Mouse (Mus musculus) heart, adult 2 months (tissue): ENCODE measurements around the gene Cpne4. TPM values are rescaled to one million over a fixed set of nuclear protein-coding genes. Genes with fewer than 3 reads are reported as not detected.

ENCODE experiments used
- DNase-seq, 2 experiments: peaks; one replicate each; pipeline ENCODE4 v3.0.0; 2021
- H3K27ac ChIP-seq: fragments of 200-600 bp; 2 replicates; pipeline ENCODE4 v1.8.1; 2022
- H3K27me3 ChIP-seq: fragments of 200-500 bp; 2 replicates; pipeline ENCODE4 v1.6.1; 2012; ENCODE audit warnings: mild to moderate bottlenecking, low read length, inconsistent platforms, mixed read lengths; ENCODE audit not compliant: control insufficient read depth, insufficient read depth
- H3K36me3 ChIP-seq: fragments of 200-500 bp; 2 replicates; pipeline ENCODE4 v1.6.1; 2012; ENCODE audit warnings: low read length, inconsistent platforms; ENCODE audit not compliant: control insufficient read depth, insufficient read depth
- H3K4me1 ChIP-seq: fragments of 200-500 bp; 2 replicates; pipeline ENCODE4 v1.6.1; 2011; ENCODE audit warnings: low read length; ENCODE audit not compliant: control insufficient read depth, insufficient read depth
- H3K4me3 ChIP-seq: fragments of 200-600 bp; 2 replicates; pipeline ENCODE4 v1.8.1; 2022
- H3K79me2 ChIP-seq: fragments of 200-500 bp; replicated peaks from 2 replicates; pipeline ENCODE4 v1.6.1; 2012; ENCODE audit warnings: mild to moderate bottlenecking, inconsistent platforms, low read length, moderate library complexity, mixed read lengths; ENCODE audit not compliant: control insufficient read depth, insufficient read depth
- H3K9ac ChIP-seq: fragments of 200-500 bp; 2 replicates; pipeline ENCODE4 v1.6.1; 2012; ENCODE audit warnings: low read depth, mild to moderate bottlenecking, control low read depth, inconsistent platforms, low read length, mixed read lengths
- CTCF ChIP-seq: fragments of 200-600 bp; IDR thresholded peaks from 2 replicates; pipeline ENCODE4 v1.8.1; 2022; ENCODE audit warnings: antibody characterized with exemption, mild to moderate bottlenecking, moderate library complexity
- EP300 ChIP-seq: fragments of 200-500 bp; IDR thresholded peaks from 2 replicates; pipeline ENCODE4 v1.6.1; 2011; ENCODE audit warnings: low read depth, low read length, control low read depth; ENCODE audit not compliant: insufficient read depth
- POLR2A ChIP-seq: fragments of 200-500 bp; IDR thresholded peaks from 2 replicates; pipeline ENCODE4 v1.6.1; 2011; ENCODE audit warnings: mild to moderate bottlenecking, low read depth, low read length, control low read depth; ENCODE audit not compliant: insufficient read depth
- WGBS: fragments of 180-500 bp; shearing (Covaris S2); methylation state at CpG from one replicate; pipeline ENCODE4 v1.1.7; 2018; 5-methylcytosine and 5-hydroxymethylcytosine counted together
- intact Hi-C: fragments of 180-260 bp; cut with DNase I; formaldehyde crosslinking; loops from one replicate; pipeline ENCODE4 v1.15.1; 2025
- polyA plus RNA-seq: library from polyadenylated mRNA; depleted of rRNA; stranded (reverse); fragments of >200 nt; gene quantifications from 2 replicates; pipeline ENCODE4 v1.2.3, GENCODE M21; 2012
- total RNA-seq, 2 experiments: library from RNA; stranded (reverse); gene quantifications; 2 replicates each; pipeline ENCODE4 v1.2.3; 2021

The Cpne4 gene
- total and polyA plus RNA-seq, 3 experiments, result 0.08 TPM; not detected in 1

DNA sequence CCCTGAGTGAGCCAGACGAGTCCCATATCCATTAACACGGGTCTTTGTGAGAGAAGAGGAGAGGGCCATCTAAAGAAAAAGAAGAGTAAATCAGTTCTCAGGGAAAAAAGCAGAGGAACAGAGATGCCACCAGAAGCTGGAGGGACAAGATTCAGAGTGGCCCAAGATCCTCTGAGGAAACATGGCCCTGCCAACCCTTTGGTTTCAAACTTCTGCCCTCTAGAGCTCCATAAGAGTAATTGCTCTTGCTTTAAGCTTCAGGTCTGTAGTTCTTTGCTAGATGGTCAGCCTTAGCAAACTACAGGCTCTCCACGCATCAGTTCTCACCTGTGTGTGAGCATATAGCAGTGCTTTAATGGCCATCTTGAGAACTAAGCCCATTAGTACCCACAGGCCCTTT, 343.4 kb downstream of the Cpne4 start:
- Histone ChIP-seq H3K36me3 (no peaks in the 10 kb centered on the region), H3K27ac (no peak overlapping the region), H3K4me3 (no peak overlapping the region), H3K79me2 (no peaks in the 10 kb centered on the region), H3K27me3 (no peaks in the 10 kb centered on the region), H3K4me1 (no peaks in the 10 kb centered on the region), H3K9ac (no peak overlapping the region)
- no peak for TF ChIP-seq CTCF
- no peak for TF ChIP-seq POLR2A
- no peak for TF ChIP-seq EP300
- intact Hi-C loops, result no loop called here
- 68% methylated on average over 3 of the region's 3 CpGs for WGBS
- DNase-seq, result no peak

DNA sequence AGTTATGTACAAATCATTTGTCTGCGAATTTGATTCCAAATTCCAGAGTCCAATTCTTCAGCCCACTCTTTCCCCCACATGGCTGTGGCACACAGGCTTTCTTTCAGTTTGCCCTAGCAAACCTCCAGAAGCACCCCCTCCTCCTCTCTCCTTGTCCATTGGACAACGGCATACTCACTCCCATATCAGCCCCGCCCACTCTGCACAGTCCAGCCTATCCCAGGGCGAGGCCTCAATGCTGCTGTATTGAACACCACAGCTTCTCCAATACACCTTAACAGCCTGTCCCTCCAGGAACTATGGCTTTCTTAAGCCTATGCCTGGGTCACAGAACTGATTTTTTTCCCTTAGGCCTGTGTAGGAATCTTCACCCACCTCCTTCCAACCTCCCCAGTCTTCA, 348.3 kb downstream of the Cpne4 start:
- Histone ChIP-seq H3K4me1 (no peaks in the 10 kb centered on the region), H3K79me2 (no peaks in the 10 kb centered on the region), H3K9ac (no peak overlapping the region), H3K4me3 (no peak overlapping the region), H3K36me3 (no peaks in the 10 kb centered on the region), H3K27me3 (no peaks in the 10 kb centered on the region), H3K27ac (no peak overlapping the region)
- DNase-seq, result no peak
- 76% methylated on average over 4 of the region's 4 CpGs for WGBS
- TF ChIP-seq POLR2A (no peak), EP300 (no peak), CTCF (no peak)
- intact Hi-C loops, result no loop called here

DNA sequence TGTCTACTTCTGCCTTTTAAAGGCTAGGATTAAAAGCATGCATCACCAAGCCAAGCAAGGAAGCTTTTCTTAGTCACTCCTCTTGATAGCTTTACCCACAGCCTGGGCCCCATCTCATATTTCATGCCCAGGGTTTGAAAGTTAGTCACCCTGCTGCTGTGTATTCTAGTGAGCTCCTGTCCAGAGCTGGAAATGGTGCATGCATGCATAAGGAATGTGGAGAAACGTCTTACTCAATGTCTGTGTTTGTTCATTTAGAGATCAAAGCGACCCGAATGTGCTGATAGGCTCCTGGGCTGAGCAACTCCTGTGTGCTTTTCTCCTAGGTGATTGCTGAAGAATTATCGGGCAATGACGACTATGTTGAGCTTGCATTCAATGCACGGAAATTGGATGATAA, 354.0 kb downstream of the Cpne4 start:
- WGBS, result 32% methylated on average over 6 of the region's 6 CpGs
- no peak for TF ChIP-seq POLR2A
- no peak for TF ChIP-seq CTCF
- TF ChIP-seq EP300, result no peak
- no peaks in the 10 kb centered on the region for H3K79me2 ChIP-seq
- H3K27me3 ChIP-seq, result no peaks in the 10 kb centered on the region
- no peak overlapping the region for H3K4me3 ChIP-seq
- no peaks in the 10 kb centered on the region for H3K4me1 ChIP-seq
- no peak overlapping the region for H3K9ac ChIP-seq
- no peaks in the 10 kb centered on the region for H3K36me3 ChIP-seq
- no peak overlapping the region for H3K27ac ChIP-seq
- intact Hi-C loops, result no loop called here
- DNase-seq, result no peak

DNA sequence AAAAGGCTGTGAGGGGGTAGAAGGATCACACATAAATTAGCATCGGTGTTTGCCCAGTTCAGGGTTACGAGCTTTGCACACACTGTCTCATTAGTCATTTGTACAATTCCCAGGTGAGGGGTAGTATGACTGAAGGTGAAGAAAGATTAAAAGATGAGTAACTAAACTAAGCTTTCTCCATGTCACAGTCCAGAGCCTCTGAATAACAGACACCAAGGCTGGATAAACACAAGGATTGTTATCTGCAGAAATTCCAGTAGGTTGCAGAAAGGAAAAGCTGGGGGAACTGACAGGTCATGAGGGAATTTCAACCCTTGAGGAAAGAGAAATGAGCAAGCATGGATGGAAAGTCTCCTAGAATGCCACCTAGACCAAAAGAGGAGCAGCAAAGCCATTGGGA, 354.7 kb downstream of the Cpne4 start:
- WGBS, result 54% methylated on average over 2 of the region's 2 CpGs
- no peak overlapping the region for H3K9ac ChIP-seq
- intact Hi-C loops, result no loop called here
- no peaks in the 10 kb centered on the region for H3K27me3 ChIP-seq
- no peaks in the 10 kb centered on the region for H3K4me1 ChIP-seq
- no peaks in the 10 kb centered on the region for H3K36me3 ChIP-seq
- H3K27ac ChIP-seq, result no peak overlapping the region
- no peak for TF ChIP-seq EP300
- no peak for TF ChIP-seq CTCF
- no peak for TF ChIP-seq POLR2A
- no peaks in the 10 kb centered on the region for H3K79me2 ChIP-seq
- DNase-seq, result no peak
- H3K4me3 ChIP-seq, result no peak overlapping the region

DNA sequence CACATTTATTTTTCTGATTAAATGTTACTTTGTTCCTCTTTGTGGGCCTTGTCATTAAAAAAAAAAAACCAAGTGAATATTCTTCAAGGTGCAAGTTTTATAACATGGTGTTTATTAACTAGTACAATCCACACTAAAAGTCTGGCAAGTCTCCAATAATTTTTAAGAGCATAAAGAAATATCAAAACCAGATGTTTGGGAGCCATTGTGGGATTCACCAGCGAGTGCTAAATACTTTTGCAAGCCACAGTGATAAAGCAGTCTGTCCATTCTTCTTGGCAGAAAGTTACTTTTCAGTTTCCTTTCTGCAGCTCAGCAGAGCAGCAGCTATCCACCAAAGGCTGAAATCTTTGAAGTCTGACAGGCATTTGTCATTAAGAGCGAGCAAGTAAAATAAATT, 365.6 kb downstream of the Cpne4 start:
- DNase-seq, result no peak
- H3K27me3 ChIP-seq, result no peaks in the 10 kb centered on the region
- intact Hi-C loops, result no loop called here
- no peaks in the 10 kb centered on the region for H3K4me1 ChIP-seq
- H3K27ac ChIP-seq, result no peak overlapping the region
- H3K4me3 ChIP-seq, result no peak overlapping the region
- TF ChIP-seq CTCF, result no peak
- no peak for TF ChIP-seq EP300
- no peak for TF ChIP-seq POLR2A
- H3K79me2 ChIP-seq, result no peaks in the 10 kb centered on the region
- no peaks in the 10 kb centered on the region for H3K36me3 ChIP-seq
- WGBS, result 53% methylated on average over 2 of the region's 2 CpGs
- H3K9ac ChIP-seq, result no peak overlapping the region

DNA sequence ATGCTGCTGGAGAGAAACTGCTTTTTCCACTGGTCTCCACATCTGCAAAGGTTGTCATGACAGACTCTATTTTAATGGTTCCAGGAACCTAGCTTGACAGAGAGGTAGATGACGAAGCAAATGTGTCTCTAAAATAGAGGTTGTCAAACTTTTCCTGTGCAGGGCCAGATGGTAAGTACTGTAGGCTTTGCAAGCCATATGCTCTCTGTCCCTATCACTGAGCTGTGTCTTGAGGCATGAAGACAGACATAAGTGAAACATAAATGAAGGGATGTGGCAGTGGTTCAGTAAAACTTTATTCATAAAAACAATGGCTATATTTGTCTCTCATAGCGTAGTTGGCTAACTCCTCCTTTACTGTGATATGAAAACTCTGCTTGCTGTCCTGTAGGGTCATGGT, 366.2 kb downstream of the Cpne4 start:
- Histone ChIP-seq H3K4me1 (no peaks in the 10 kb centered on the region), H3K4me3 (no peak overlapping the region), H3K79me2 (no peaks in the 10 kb centered on the region), H3K27me3 (no peaks in the 10 kb centered on the region), H3K9ac (no peak overlapping the region), H3K27ac (no peak overlapping the region), H3K36me3 (no peaks in the 10 kb centered on the region)
- no peak for DNase-seq
- intact Hi-C loops, result no loop called here
- 59% methylated on average over 2 of the region's 2 CpGs for WGBS
- TF ChIP-seq CTCF (no peak), EP300 (no peak), POLR2A (no peak)

DNA sequence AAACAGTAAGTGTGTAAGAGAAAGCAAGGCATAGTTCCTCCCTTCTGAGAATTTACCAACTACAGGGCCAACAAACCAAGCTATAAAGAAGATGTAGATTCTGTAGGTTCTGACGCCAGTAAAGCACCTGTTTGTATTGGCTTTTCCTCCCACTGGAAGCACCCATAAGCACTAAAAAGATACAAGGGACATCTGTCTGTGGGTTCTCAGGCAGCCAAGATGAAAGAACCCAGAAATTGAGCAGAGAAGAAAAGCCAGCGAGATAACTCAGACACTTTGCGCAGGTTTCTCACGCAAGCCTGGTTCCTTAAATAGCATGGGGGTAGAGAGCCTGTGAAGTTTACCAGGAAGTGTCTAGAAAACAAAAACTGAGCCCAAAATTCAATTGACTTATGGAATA, 374.1 kb downstream of the Cpne4 start:
- Histone ChIP-seq H3K27me3 (no peaks in the 10 kb centered on the region), H3K27ac (no peak overlapping the region), H3K4me3 (no peak overlapping the region), H3K36me3 (no peaks in the 10 kb centered on the region), H3K4me1 (no peaks in the 10 kb centered on the region), H3K9ac (no peak overlapping the region), H3K79me2 (no peaks in the 10 kb centered on the region)
- intact Hi-C loops, result no loop called here
- TF ChIP-seq CTCF (no peak), EP300 (no peak), POLR2A (no peak)
- 79% methylated on average over 4 of the region's 4 CpGs for WGBS
- DNase-seq, result no peak
